Mouse (Mus musculus): Measurements from ENCODE around the gene Zfp619. TPM values are rescaled to one million over a fixed set of nuclear protein-coding genes. Genes with fewer than 3 reads are reported as not detected.
"Not testable (repeated sequence)": the region's sequence is repeated elsewhere in the genome, so short reads cannot be mapped to it uniquely, and the experiment has no call there.

Gene Zfp619
- polyA plus RNA-seq, 1 experiment: 2.7 TPM

DNA sequence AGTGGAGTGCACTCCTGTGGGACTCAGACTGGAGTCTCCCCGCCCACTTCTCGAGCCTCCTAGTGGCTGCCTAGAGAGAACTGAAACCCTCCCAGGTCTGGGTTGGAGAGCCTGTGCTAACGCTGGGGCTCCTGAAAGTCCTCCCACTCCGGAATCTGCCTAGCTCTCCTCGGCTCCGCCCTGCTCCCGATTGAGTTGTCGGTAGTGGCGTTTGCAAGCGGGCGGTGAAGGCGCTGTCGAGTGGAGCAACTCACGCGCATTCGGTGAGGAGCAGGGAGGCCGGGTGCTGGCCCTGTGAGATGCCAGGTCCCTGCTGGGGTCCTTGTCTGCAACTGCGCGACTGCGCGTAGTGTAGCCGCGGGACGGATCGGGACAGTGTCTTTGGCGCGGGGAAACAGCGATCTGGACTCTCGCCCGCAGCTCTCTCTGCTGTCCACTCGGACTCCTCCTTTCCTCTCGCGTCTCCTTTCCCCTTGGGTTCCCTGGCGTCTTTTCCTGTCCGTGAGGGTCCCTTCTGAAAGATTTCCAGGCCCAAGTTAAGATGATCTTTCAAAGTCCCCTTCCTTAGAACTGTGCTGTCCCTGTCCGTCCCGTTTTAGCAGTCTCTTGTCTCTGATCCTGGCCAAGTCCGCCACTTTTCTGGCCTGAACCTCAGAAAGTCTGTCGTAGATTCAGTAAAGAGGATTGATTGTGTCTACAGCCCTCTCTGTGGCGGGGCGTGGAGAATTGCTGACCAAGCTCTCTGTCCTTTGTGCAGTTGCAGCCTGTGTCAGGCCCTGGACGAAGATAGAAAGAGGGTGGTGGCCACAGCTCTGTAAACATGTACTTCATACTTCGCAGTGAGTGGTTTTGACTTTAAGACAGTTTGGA is 26.9 kb downstream of the Zfp619 start:
- TF ChIP-seq POLR2A (IDR thresholded peaks at IDR 0.05; ENCODE audit: low read depth, low read length): peak; percentile 91
- no peak for TF ChIP-seq CTCF (IDR thresholded peaks at IDR 0.05; ENCODE audit: borderline replicate concordance, insufficient read depth, low read length)
- H3K4me1 ChIP-seq (ENCODE audit: control insufficient read depth, insufficient read depth, low read length): no peaks in the 10 kb centered on the region

DNA sequence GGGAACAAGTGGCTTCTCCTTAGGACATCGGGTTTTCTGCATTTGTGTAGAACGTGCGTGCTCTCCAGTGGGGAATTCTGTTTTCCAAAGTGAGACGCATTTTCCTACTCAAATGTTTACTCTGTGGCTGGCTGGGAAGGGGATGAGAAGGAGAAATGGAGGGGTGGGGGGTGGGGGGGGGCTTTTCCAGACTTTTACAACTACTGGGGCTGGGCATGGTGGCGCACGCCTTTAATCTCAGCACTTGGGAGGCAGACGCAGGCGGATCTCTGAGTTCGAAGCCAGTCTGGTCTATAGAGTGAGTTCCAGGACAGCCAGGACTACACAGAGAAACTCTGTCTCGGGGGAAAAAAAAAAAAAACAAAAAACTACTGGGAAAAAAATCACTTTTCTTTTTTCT is 27.6 kb downstream of the Zfp619 start:
- Histone ChIP-seq H3K27ac (ENCODE audit: insufficient read depth, low read length) (peak overlapping the region; percentile 82), H3K4me1 (ENCODE audit: control insufficient read depth, insufficient read depth, low read length) (no peaks in the 10 kb centered on the region), H3K4me3 (ENCODE audit: insufficient read depth, low read length) (peak overlapping the region; percentile 60)
- no peak for TF ChIP-seq POLR2A (IDR thresholded peaks at IDR 0.05; ENCODE audit: low read depth, low read length)
- no peak for TF ChIP-seq CTCF (IDR thresholded peaks at IDR 0.05; ENCODE audit: borderline replicate concordance, insufficient read depth, low read length)

More for the DNA sequence above, 26.9 kb downstream of the Zfp619 start:
- peak overlapping the region; percentile 60 for H3K4me3 ChIP-seq (ENCODE audit: insufficient read depth, low read length)
- peak overlapping the region; percentile 82 for H3K27ac ChIP-seq (ENCODE audit: insufficient read depth, low read length)

DNA sequence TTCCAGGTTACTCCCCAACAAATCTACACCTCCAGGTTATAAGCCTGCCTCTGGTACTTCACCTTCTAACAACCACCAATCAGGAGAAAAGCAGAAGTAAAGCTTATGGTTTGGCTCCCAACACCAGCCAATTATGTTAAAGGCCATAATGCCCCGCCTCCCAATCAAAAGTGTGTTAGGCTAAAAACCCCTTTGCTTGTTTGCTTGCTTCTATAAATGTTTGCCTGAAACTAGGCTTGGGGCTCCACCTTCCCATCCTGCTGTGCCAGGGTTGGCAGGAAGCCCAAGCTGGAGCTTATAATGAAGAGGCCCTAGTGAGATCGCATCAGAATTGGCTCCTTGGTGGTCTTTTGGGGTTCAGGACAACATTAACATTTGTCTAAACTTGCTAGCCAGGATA is 31.8 kb downstream of the Zfp619 start:
- no peak overlapping the region for H3K4me3 ChIP-seq (ENCODE audit: insufficient read depth, low read length)
- H3K27ac ChIP-seq (ENCODE audit: insufficient read depth, low read length): no peak overlapping the region
- TF ChIP-seq POLR2A (IDR thresholded peaks at IDR 0.05; ENCODE audit: low read depth, low read length) (no peak), CTCF (IDR thresholded peaks at IDR 0.05; ENCODE audit: borderline replicate concordance, insufficient read depth, low read length) (no peak)
- peaks cover 2% of the 10 kb centered on the region; the same call in 1 of the 2 replicates for H3K4me1 ChIP-seq (ENCODE audit: control insufficient read depth, insufficient read depth, low read length)

DNA sequence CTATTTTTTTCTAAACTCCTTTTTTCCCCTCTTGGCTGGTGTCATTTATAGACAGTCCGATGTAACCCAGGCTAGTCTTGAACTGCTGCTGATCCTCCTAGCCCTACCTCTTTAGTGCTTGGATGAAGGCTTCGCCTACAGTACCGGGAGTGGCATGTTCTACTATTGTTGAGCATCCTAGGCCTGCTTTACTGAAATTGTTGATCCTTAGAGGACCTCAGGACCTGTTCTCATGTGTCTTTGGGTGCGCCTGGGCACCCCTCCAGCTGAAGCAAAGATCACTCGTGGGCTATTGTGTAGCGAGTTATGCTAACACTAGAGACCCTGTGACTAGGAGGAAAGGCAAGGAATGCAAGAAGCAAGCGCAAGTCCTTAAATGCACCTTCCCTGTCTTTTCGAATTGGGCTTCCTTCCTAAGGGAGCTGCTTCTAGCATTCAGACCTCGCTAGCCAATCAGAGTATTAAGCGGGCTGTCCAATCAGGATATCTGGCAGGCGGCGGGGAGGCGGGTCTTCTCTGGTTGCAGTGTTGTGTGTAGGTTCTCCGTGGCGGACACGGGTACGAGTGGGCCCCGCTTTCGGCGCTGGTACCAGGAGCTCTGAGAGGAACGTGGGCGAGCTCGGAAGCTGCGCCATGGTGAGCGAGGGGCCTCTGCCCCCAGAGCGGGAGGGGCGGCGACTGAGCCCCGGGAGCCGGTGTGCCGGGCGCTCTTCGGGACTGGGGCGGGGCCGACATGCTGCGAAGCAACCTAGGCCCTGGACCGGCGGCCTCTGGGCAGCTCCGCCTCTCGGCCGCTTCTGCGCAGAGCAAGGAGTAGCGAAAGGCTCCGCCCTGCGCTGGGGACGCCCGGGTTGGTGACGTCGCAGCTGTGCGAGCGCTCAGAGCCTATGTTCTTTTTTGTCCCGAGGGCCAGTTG is 34.7 kb downstream of the Zfp619 start:
- Histone ChIP-seq H3K4me1 (ENCODE audit: control insufficient read depth, insufficient read depth, low read length) (peaks cover 2% of the 10 kb centered on the region; the same call in 1 of the 2 replicates), H3K27ac (ENCODE audit: insufficient read depth, low read length) (peak overlapping the region; percentile 85)
- peak; percentile 83; the same call in 1 of the 2 replicates for TF ChIP-seq POLR2A (IDR thresholded peaks at IDR 0.05; ENCODE audit: low read depth, low read length)
- no peak for TF ChIP-seq CTCF (IDR thresholded peaks at IDR 0.05; ENCODE audit: borderline replicate concordance, insufficient read depth, low read length)

DNA sequence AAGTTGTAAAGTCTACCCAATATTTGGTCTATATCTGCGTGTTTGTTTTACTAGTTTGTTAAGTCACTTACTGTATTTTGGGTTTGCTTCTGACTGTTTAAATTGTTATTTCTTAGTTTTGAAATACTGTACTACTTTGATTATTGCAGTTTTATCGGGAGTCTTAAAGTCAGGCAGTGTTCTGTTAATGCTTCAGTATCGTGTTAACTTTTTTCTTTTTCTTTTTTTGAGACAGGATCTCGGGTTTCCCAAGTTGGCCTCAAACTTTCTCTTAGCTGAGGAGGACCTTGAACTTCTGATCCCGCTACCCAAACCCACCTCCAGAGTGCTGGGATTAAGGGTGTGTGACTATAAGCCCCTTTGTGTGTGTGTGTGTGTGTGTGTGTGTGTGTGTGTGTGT is 35.4 kb downstream of the Zfp619 start:
- Histone ChIP-seq H3K4me1 (ENCODE audit: control insufficient read depth, insufficient read depth, low read length) (peaks cover 2% of the 10 kb centered on the region; the same call in 1 of the 2 replicates), H3K27ac (ENCODE audit: insufficient read depth, low read length) (peak overlapping the region; percentile 54; the same call in 1 of the 2 replicates), H3K4me3 (ENCODE audit: insufficient read depth, low read length) (peak overlapping the region; percentile 84)
- no peak for TF ChIP-seq CTCF (IDR thresholded peaks at IDR 0.05; ENCODE audit: borderline replicate concordance, insufficient read depth, low read length)
- TF ChIP-seq POLR2A (IDR thresholded peaks at IDR 0.05; ENCODE audit: low read depth, low read length): no peak

More for the DNA sequence above, 34.7 kb downstream of the Zfp619 start:
- peak overlapping the region; percentile 67 for H3K4me3 ChIP-seq (ENCODE audit: insufficient read depth, low read length)

DNA sequence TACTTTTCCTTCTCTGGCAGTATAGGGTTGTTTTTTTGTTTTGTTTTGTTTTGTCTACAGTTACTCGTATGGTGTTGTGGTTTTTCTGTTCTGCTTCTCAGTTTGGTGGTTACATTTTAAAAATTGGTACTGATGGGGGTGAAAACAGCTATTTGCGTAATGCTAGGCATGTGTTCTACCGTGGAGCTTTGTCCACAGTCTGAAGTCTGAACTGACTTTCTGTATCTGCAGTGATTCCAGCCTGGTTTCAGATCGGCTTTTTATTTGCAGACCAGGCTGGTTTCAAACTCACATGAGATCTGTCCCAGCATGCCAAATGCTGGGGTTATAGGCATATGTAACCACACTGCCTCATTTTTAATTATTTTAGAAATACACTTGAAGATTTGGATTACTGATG is 36.3 kb downstream of the Zfp619 start:
- no peak for TF ChIP-seq POLR2A (IDR thresholded peaks at IDR 0.05; ENCODE audit: low read depth, low read length)
- no peak for TF ChIP-seq CTCF (IDR thresholded peaks at IDR 0.05; ENCODE audit: borderline replicate concordance, insufficient read depth, low read length)
- H3K4me3 ChIP-seq (ENCODE audit: insufficient read depth, low read length): peak overlapping the region; percentile 25; the same call in 1 of the 2 replicates
- H3K27ac ChIP-seq (ENCODE audit: insufficient read depth, low read length): no peak overlapping the region
- peaks cover 2% of the 10 kb centered on the region; the same call in 1 of the 2 replicates for H3K4me1 ChIP-seq (ENCODE audit: control insufficient read depth, insufficient read depth, low read length)

DNA sequence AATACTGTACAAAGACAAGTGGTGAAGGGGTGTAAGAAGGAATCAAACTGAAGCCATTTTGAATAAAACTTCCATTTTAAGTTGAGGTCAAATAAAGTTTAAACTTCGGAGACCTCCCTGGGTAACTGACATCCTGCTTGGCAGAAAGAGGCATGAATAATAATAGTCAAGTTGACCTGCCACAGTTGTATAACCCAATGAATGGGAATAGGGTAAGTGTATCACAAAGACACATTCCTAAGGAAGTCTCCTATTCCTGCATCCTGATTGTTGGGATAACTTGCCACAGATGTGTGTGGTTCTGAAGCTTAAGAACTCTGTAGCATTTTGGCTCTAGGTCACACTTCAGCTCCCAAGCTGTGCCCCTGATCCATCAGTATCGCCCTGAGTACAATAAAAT is 62.5 kb downstream of the Zfp619 start:
- Histone ChIP-seq H3K27ac (ENCODE audit: insufficient read depth, low read length) (no peak overlapping the region), H3K4me1 (ENCODE audit: control insufficient read depth, insufficient read depth, low read length) (no peaks in the 10 kb centered on the region), H3K4me3 (ENCODE audit: insufficient read depth, low read length) (no peak overlapping the region)
- no peak for TF ChIP-seq CTCF (IDR thresholded peaks at IDR 0.05; ENCODE audit: borderline replicate concordance, insufficient read depth, low read length)
- no peak for TF ChIP-seq POLR2A (IDR thresholded peaks at IDR 0.05; ENCODE audit: low read depth, low read length)

DNA sequence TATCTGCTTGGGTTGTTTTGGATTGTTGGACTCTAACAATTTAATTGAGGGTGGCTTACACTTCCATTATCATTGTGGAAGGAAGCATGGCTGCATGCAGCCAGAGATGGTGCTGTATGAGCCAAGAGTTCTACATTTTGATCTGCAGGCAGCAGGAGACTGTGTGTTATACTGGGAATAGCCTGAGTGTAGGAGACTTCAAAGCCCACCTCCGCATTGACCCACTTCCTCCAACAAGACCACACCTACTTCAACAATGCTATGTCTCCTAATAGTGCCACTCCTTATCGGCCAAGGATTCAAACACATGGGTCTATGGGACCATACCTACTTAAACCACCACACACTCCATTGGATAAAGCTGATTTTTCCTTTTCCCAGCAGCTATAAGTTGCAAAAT is 63.0 kb downstream of the Zfp619 start:
- Histone ChIP-seq H3K4me3 (ENCODE audit: insufficient read depth, low read length) (no peak overlapping the region), H3K27ac (ENCODE audit: insufficient read depth, low read length) (no peak overlapping the region), H3K4me1 (ENCODE audit: control insufficient read depth, insufficient read depth, low read length) (no peaks in the 10 kb centered on the region)
- TF ChIP-seq CTCF (IDR thresholded peaks at IDR 0.05; ENCODE audit: borderline replicate concordance, insufficient read depth, low read length): no peak
- no peak for TF ChIP-seq POLR2A (IDR thresholded peaks at IDR 0.05; ENCODE audit: low read depth, low read length)

DNA sequence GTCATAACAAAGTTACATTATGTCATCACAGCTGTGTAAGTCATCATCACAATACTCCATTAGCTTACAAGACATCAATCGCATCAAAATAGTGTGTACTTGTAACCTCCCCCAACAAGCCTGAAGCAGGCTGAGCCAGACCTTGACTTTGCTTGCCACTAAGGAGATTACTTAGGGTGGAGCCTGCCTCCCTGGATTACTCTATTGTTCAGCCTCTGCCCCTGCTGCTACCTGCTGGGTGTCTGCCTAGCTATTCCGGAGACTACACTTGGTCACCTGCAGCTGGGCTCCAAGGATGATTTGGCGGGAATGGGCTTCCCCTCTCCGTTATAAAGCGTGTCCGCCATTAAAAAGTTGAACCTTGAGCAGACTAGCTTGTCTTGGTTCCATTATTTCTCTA is 69.3 kb downstream of the Zfp619 start:
- not testable (repeated sequence) for H3K4me3 ChIP-seq (ENCODE audit: insufficient read depth, low read length); H3K4me1 ChIP-seq (ENCODE audit: control insufficient read depth, insufficient read depth, low read length); H3K27ac ChIP-seq (ENCODE audit: insufficient read depth, low read length)

All from embryonic fibroblast, embryonic 13.5 days (primary cell).